Mouse (Mus musculus): ENCODE results near the gene Ggta1.

- TF ChIP-seq CTCF (IDR thresholded peaks at IDR 0.05; ENCODE audit: extremely low read depth, insufficient read depth, insufficient read length, insufficient replicate concordance) (no peak), POLR2A (IDR thresholded peaks at IDR 0.05; ENCODE audit: low read depth, low read length) (no peak)
Observed at GRCm38 (mm10) chr2:35444764-35445262, 18.2 kb downstream of the Ggta1 start.
